Mouse (Mus musculus) spleen, postnatal 14 days (tissue): ENCODE data around the gene Arid1b.

Source experiments
- DNase-seq, 2 experiments: peaks; one replicate each; pipeline ENCODE4 v3.0.0; 2021 to 2022; ENCODE audit warnings: low spot score in 2 of 2

Arid1b gene

GRCm38 (mm10) chr17:4995561-4996051, 1.5 kb downstream of the Arid1b start:
- peak; percentile 59 to 65 for DNase-seq

DNA sequence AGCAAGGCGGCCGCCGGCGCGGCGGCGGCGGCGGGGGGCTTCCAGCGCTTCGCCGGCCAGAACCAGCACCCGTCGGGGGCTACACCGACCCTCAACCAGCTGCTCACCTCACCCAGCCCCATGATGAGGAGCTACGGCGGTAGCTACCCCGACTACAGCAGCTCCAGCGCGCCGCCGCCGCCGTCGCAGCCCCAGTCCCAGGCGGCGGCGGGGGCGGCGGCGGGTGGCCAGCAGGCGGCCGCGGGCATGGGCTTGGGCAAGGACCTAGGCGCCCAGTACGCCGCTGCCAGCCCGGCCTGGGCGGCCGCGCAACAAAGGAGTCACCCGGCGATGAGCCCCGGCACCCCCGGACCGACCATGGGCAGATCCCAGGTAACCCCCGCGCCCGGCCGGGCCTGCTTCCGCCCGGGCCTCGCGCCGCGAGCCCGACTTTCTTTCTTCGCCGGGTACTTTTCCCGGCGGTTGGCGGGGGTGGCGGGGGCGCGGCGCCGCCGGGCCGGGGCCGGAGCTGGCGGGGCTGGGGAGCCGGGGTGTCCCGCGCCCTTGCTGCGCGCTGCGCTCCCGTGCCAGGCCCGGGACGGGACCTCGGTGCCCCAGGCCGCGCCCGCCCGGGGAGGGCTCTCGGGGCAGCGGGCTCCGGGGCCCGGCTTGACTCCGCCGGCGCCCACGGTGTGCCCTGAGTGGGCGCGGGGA, 2.1 kb downstream of the Arid1b start:
- DNase-seq, result peak; percentile 30 to 55

DNA sequence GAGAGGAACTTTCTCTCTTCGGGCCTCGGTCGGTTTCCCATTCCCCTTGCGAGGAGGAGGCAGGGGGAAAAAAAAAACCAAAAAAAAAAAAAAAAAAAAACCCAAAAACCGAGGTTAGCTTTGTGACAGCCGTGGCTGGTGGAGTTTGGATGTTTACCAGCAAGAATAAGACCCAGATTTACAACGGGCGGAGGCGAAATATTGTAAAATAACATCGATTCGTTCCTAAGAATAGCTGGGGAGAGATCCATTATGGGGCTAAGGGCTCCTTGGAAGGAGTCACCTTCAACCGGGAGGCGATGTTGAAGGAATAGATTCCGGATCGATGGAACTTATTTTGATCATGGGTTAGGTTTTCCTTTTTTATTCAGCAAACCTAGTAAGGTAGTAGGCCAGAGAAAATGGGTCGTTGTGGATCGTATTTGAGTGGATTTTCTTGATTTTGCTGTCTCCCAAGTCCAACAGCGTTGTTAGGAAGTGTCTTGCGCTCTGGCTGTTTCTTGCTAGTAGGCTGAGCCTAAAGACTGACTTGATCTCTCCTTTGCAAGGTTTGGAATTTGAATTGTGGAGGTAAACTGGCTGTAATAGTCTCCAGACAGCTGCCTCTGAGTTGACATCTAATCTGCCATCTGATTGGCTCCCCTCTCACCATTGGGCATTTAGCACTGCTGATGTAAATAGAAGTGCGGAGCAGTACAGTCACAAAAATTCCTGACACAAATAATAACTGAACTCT, 2.9 kb downstream of the Arid1b start:
- DNase-seq, result no peak

DNA sequence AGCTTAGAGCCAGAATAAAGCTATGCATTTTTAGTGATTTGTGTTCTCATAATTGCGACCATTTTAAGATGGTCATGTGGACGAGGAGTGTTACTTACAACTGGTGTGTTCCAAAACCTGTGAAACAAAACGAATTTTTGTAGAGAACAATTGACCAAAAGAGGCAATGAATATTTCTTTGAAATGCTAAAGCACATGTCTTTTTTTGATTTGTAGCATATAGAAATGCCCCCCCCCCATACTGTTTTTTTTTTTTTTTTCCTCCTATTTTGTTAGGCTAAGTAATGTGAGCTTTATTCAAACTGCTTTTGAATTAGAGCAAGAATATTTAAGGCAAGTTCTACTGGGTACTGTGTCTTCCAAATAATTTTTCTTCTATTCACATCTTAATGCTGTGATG, 3.8 kb downstream of the Arid1b start:
- DNase-seq, result no peak

DNA sequence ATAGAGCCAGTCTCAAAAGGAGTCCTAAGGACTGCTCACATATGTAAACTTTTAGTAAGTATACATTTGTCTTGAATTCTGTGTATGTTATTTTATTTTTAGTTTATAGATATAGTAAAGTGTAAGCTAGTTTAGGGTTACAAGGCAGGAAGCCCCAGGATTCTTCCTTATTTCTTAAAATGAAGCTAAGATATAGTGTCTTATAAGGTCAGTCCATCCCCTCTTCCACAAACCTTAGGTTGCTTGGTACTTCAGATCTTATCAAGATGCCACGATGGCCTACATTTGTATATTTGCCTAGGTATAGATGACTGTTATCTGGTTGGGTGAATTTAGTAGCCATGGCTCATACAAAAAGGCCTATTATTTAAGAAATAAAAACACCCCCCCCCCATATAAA, 5.1 kb downstream of the Arid1b start:
- DNase-seq, result no peak

DNA sequence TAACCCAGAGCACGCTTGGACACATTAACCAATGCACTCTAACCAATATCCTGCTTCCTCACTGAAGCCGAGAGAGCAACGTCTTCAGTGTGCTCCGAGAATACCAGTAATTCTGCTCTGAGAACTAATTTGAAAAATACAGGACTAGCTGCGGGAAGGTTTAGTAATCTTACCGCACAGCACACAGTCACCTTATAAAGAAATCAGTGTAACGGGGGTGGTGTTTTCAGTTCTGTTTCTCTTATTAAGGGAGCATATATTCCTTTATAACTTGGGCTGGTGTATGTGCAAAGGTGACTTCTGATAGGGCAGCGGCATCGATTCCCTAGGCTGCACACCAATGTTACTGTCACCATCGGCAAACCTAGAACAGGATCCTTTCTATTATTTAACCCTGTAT, 5.9 kb downstream of the Arid1b start:
- DNase-seq, result no peak

- DNase-seq, result no peak
These were observed 6.7 kb downstream of the Arid1b start for GRCm38 (mm10) chr17:5000871-5001270.

DNA sequence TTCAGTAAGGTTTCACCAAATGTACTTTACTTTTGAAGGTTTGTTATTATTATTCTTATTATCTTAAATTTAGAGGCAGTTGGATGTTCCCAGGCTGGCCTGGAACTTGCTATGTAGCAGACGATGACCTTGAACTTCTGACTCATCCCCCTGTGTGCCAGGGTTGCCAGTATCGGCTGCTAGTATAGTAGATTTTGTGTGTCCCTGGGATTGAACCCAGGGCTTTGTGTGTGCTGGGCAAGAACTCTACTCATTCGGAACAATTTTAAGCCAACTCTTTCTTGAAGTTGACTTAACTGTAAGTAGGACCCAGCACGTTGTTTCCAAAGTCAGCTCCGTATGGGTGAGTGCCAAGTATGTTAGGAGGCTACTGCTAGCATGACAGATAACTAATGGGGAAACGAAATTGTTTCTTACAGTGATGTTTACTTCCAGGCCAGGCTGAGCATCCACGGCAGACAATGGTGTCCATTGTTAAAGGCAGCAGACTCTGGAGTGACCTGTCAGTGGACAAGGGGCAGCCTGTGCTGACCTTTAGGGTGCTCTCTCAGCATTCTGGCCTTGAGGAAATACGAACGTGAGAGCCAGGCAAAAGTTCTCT, 7.5 kb downstream of the Arid1b start:
- no peak for DNase-seq

GRCm38 (mm10) chr17:5002937-5003508, 8.9 kb downstream of the Arid1b start:
- no peak for DNase-seq

DNA sequence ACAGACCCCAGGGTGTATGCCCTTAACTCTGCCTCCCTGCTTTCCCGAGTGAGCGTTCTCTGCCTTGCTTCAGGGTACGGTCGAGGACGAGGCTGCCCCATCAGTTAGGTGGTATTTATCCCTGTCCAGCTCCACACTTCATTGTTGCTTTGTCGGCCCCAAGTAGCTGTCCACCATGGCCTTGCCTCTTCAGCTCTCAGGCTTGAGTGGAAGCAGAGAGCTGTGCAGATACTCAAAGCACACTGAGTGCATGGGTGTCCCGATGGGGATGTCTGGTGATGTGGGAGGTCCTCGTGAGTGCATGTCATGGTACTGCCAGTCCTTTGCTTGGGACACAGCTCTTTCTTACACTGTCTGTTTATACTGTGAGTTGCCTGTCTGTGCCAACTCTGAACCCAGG, 10.1 kb downstream of the Arid1b start:
- DNase-seq, result no peak

DNA sequence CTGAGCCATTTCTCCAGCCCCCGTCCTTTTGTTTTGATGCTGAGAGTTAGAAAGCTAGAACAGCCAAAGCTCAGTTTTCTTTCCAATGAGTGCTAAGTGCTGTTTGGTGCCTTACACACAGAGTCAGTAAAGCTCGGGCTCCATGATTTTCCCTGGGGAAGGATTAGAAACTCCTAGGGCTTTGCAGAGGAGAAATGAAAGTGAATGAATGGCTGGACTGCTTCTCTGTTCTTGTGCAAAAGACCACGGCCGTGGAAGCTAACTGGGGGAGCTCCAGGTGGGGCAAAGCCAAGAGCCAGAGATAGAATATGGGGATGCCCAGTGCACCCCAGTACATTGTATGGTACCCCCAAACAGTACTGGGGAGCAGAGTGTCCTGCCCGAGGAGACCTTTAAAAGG, 10.6 kb downstream of the Arid1b start:
- DNase-seq, result no peak

- no peak for DNase-seq
These were observed 11.2 kb downstream of the Arid1b start for GRCm38 (mm10) chr17:5005285-5005684.

DNA sequence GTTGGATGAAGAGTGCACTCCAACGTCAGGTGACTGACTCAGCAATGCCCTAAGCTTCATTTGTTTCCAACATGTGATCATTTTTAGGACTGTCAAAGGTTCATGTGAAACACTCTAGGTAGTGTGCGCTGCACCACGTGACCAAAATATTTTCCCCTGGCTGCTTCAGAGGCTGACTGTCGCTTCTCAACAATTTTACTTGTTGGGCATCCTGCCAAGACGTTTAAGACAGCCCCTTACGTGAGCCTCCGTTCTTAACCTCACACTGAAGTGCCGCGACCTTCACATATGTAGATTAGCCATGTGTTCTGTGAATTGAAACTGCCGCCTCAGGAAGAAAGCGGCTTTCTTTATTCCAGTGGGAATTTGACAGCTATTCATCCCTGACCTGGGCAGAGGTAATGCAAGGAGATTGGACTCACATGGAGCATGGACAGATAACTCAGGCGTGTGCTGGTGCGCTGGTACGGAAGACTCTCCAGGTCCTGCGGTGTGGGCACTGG, 13.1 kb downstream of the Arid1b start:
- peak in 1 of 2 experiments; percentile 29 for DNase-seq

GRCm38 (mm10) chr17:5008236-5008635, 14.1 kb downstream of the Arid1b start:
- DNase-seq, result no peak

DNA sequence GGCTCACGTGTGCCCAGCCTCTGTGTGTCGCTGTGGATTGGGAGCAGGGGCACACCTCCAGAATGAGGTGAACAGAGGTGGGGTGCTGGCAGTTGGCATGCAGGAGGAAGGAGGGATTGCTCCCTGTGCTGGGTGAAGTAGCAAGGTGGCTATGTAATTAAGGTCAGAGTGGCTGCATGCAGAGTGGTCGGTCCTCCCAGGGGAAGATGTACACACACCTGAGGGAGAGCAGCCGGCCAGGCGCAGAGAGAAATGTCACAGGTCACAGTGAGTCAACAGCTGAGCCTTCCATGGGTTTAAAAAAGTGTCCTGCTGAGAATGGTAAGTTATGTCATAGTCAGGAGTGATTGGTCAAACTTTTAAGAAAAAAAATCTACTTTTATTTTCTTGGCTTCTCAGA, 14.6 kb downstream of the Arid1b start:
- no peak for DNase-seq

DNA sequence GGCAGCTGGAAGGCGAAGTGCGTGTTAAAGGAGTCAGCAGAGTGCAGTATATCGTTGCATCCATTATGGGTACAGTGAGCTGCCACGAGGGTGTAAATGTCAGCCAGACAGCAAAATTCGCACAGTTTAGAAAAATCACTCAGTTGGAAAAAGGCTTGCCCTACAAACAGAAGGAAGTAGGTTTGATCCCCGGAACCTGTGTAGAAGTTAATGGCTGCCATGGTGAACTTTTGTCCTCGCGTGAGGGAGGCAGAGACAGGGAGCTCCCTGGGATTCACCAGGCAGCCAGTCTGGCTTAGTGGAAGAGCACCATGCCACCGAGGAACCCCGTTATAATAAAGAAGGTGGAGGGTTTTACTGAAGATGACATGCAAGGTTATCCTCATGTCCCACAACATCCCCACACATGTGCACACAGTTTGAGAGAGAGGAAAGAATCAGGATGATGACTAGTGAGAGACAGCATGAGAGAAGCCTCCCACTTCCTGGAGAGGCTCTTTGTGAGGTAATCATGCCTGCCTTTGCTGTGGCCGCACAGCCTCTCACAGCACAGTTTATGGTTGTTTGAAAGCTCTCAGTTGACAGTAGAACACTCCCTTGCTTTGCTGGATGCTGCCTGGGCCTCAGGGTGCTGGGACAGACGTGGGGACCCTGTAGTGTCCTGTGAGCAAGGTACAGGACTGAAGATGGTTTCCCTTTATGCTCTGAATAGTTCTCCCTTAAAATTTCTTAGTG, 15.6 kb downstream of the Arid1b start:
- no peak for DNase-seq

DNA sequence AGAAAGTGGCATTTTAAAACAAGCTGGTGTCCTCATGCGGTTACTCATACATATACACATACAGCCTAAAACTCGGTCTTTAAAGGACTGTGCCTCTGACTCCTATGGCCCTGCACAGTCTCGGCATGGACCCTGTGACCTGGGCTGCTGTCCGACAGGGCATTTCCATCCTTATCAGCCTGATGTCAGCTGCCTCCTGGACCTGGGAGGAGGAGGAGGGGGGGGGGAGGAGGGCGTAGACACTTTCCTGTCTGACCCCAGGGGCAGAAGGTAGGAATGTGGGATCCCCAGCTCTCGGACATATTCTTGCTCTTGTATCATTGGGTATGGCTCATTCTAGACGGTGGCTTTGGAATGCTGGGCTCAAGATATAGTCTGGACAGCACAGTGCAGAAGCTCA, 16.6 kb downstream of the Arid1b start:
- DNase-seq, result no peak

- no peak for DNase-seq
These were observed 18.0 kb downstream of the Arid1b start for GRCm38 (mm10) chr17:5012091-5012490.

DNA sequence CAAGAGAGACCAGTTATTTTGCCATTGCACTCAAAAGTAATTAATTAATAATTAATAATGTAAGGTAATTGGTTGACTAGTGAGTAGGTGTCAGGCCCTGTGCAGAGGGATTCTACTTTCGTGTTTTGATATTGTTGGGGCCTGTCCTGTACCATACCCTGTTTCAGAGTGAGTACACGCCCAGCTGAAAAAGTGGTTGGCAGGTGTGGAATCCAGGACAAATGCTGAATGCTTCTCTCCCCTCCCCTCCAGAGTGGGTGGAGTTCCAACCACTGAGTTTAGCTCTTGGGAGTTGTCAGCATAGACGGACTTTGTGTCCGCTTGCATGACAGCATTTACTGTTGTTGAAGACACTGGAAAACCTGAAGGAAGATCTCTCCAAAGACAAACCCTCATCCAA, 18.4 kb downstream of the Arid1b start:
- no peak for DNase-seq

GRCm38 (mm10) chr17:5014327-5014957, 20.3 kb downstream of the Arid1b start:
- no peak for DNase-seq

DNA sequence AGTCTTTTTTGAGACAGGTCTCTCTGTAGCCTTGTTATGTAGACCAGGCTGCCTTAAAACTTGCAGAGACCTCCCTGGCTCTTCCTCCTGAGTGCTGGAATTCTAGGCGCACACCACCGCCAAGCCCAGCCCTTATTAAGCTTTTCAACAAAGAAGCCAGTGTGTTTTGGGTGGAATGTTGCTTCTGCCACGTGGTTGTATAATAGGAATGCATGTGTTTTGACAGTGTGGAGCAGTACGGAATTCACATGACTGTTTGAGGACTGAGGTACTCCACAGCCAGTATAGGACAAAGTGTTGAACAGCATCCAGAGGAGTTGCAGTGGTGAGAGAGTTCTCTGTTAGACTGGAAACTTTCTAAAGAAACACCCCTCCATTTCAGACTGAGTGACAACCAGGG, 22.3 kb downstream of the Arid1b start:
- DNase-seq, result no peak
